Mouse (Mus musculus) bone marrow, adult 2 months (tissue): ENCODE data around the gene Gm26938.

Source experiments
- CTCF ChIP-seq: fragments of 200-500 bp; IDR thresholded peaks from 2 replicates; pipeline ENCODE4 v1.5.1; 2011; ENCODE audit warnings: low read length, control low read depth; ENCODE audit not compliant: control insufficient read depth, insufficient read depth
- POLR2A ChIP-seq: fragments of 200-500 bp; IDR thresholded peaks from 2 replicates; pipeline ENCODE4 v1.6.1; 2011; ENCODE audit warnings: low read depth, mild to moderate bottlenecking, control low read depth, low read length, borderline replicate concordance; ENCODE audit not compliant: control insufficient read depth

DNA sequence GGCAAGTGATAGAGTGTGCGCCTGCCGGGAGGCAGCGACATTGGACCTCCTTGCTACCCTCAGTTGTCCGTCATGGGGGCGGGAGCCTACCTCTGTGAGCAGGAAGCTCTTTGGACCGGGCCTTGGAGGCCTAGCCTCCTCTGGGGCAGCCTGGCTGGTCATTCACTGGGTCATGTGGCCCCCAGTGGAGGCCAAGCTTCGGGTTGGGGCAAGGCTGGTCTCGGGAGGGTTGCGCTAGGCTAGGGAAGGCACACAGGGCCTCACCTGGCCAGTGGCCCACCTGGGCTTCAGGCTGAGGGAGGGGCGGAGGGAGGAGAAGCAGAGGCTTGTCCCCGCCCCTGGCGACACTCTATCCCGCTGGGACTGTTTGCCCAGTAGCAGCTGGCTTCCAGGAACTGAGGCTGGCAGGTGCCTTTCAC lies 12.2 kb downstream of the Gm26938 start:
- TF ChIP-seq CTCF (no peak), POLR2A (no peak)
